Mouse (Mus musculus): ENCODE measurements around the gene Exoc6. TPM values are rescaled to one million over a fixed set of nuclear protein-coding genes. Genes with fewer than 3 reads are reported as not detected.

The Exoc6 gene
- 27.8 and 27.9 TPM in 2 replicates for polyA plus RNA-seq (2021; fragmentation: Nextera tagmentation)
- long read RNA-seq, experiment 1, transcript Exoc6-201 (22 exons, 3,543 nt) = major isoform, 58 of 84 reads
- long read RNA-seq, experiment 1, partial matches to known transcripts = 15 of 84 reads
- long read RNA-seq, experiment 1, other reads (novel, unspliced or antisense) = 11 of 84 reads
- long read RNA-seq, experiment 2, transcript Exoc6-201 (22 exons, 3,543 nt) = major isoform, 332 of 381 reads
- long read RNA-seq, experiment 2, partial matches to known transcripts = 17 of 381 reads
- long read RNA-seq, experiment 2, other reads (novel, unspliced or antisense) = 32 of 381 reads

GRCm38 (mm10) chr19:37550101-37551039 lies at the start of gene Exoc6:
Gene Exoc6 (plus strand): TSS chr19:37550418.

DNA sequence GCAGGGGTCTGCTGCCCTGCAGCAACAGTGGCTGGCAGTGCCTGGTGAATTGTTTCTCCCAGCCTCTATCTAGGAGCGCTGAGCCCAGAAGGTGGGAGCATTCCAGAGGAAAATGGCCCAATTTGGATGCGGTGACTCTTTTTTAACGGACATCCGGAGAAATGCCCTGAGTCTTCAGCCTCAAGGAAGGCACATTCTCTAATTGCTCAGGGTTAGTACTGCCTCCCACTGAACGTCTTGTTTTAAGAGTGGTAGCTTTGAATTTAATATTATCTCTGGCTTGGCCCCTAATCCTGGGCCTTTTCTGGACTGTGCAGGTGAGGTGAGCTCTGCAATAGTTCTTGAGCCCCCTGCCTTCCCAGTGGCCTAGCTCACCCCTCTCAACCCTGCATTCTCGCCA lies 135.1 kb downstream of the Exoc6 start, which contains the start of gene Cyp26c1:
TSS of gene Cyp26c1 (plus strand) at position 301 of the 400 bp plus-strand sequence.

DNA sequence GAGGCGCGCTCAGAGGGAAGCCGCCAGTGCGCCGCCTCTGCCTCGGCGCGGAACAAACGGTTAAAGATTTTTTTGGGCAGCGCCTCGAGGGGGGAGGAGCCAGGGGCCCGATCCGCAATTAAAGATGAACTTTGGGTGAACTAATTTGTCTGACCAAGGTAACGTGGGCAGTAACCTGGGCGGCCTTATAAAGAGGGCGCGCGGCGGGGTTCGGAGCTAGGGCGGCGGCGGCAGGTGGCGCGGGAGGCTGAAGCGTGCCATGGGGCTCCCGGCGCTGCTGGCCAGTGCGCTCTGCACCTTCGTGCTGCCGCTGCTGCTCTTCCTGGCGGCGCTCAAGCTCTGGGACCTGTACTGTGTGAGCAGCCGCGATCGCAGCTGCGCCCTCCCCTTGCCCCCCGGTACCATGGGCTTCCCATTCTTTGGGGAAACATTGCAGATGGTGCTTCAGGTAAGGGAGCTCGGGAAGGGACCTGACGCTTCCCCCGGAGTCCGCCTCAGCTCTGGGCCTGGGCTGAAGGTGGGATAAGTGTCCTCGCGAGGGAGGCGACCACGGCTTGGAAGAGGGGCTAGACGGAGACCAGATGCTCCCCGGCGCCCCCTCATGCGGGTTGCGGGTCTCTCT lies 147.5 kb downstream of the Exoc6 start, which contains the start of gene Cyp26a1:
TSS of gene Cyp26a1 (plus strand) at position 148 of the 622 bp plus-strand sequence.

Other genes starting within 250 kb of the Exoc6 start
- gene Ide, start 212.6 kb upstream of the Exoc6 start, polyA plus RNA-seq (2021; fragmentation: Nextera tagmentation) = 23.6 and 34.5 TPM in 2 replicates
- gene Kif11, start 174.0 kb upstream of the Exoc6 start, polyA plus RNA-seq (2021; fragmentation: Nextera tagmentation) = 0.15 and 0.39 TPM in 2 replicates
- gene Hhex, start 115.6 kb upstream of the Exoc6 start, polyA plus RNA-seq (2021; fragmentation: Nextera tagmentation) = 1.3 and 1.5 TPM in 2 replicates
- gene Cyp26c1, start 135.2 kb downstream of the Exoc6 start, polyA plus RNA-seq (2021; fragmentation: Nextera tagmentation) = not detected in 2 replicates
- 1.1 and 1.4 TPM in 2 replicates for gene Cyp26a1, start 147.4 kb downstream of the Exoc6 start, polyA plus RNA-seq (2021; fragmentation: Nextera tagmentation)